Mouse (Mus musculus): Measurements from ENCODE around the gene 2010111I01Rik.

GRCm38 (mm10) chr13:63186642-63187041, 221.9 kb downstream of the 2010111I01Rik start:
- no peak for TF ChIP-seq CTCF (IDR thresholded peaks at IDR 0.05; ENCODE audit: low read depth)
- no peak for TF ChIP-seq EP300 (optimal IDR thresholded peaks at IDR 0.05)

Data from stomach, postnatal 0 days (tissue).